Mouse (Mus musculus): ENCODE measurements at regions not wholly inside any gene's neighbourhood (a gene's known extent, or its start where the extent isn't known, plus 50 kb on each side); places are given as distances from the start of the nearest gene placed in this dataset.

DNA sequence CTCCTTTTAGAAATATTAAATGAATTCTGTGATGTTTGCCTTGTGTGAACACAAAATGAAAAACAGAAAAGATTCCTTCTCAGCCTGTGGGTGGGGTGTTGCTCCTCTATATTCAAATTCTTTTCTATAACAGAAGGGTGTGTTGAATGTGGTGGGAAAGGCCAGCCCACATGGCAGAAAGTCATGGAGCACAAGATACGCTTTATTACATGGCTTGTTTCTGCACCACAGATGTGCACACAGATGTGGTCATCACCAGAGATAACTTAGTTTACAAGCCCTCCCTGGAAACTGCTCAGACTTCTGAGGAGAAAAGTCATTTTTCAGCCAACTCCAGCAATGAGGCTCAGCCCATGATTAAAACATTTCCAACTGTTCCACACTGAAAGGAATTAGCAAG lies 475.1 kb upstream of the Jag1 start:
- DNase-seq (ENCODE audit: low spot score), result peak; percentile 53

DNA sequence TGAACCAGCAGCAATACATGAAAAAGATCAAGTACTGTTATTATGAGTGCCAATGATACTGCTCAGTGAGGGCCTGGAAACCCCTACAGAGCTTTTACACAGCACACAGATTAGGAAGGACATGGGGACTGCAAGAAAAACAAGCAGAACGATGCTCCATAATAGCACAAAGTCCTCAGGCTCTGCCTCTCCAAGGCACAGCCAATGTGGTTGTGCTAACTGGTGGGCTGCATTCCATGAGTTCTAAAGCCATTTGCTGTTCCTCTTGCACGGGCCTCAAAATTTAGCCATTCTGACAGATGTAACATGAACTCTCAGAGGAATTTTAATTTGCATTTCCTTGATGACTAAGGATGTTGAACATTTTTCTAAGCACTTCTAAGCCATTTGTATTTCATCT lies 465.0 kb upstream of the Jag1 start:
- DNase-seq (ENCODE audit: low spot score), result no peak

DNA sequence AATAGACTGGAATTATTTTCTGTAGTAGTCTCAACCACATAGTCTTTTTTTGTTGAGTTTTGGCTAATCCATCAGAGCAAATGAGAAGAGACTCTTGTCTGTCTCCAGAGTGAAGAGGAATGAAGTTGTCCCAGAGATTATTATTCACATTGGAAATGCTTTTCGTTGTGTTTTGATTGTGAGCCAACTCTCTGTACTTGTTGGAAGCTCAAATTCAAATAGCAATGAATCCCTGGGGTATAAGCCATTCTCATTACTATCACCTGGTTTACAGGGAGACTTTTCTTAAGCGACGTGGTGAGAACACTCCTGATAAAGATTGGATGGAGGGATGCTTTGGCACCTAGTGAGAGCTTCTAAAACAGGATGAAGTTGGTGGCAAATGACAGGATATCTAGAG lies 459.3 kb upstream of the Jag1 start:
- peak; percentile 55 for DNase-seq (ENCODE audit: low spot score)

DNA sequence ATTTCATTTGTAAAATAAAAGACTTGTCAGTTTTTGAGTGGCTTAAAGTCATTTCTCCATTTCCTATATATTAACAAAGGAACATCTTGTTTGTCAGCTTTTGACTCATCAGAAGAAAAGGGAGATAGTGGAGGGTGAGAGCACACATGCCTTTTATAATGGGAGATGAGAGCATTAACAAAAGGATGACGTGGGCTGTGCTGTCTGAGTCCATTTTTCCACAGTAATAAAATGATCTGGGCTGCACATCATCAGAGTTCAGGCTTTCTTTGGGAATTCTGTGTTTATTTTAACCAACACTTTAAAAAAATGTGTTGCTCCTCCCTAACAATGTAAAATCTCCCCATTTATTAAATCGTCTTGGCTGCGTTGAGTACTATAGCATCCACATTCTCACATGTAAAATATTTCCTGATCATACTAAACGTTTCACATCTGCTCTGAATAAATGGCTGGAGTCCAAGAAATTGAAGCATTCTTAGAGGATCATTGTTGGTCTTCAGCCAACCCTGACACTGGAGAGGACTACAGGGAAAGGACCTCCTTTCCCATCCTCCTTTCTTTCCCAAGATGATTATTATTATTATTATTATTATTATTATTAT lies 458.5 kb upstream of the Jag1 start:
- DNase-seq (ENCODE audit: low spot score), result peak; percentile 51

DNA sequence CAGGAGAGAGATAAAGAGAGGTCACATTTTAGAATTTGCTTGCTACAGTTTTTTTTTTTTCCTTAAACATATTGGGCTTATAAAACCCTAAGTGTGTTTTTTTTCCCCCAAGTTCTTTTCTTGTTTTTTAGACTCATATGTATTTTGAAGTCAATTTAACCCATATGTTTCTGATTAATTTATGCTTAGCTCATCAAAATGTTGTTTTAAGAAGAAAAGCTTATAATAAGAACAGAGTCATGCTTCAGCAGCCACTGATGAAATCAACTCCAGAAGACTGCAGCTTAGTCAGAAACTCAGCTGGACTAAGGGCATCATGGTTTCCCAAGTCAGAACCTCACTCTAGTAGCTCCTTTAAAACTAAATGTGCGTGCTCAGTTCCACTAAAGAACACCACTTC lies 454.7 kb upstream of the Jag1 start:
- no peak for DNase-seq (ENCODE audit: low spot score)

DNA sequence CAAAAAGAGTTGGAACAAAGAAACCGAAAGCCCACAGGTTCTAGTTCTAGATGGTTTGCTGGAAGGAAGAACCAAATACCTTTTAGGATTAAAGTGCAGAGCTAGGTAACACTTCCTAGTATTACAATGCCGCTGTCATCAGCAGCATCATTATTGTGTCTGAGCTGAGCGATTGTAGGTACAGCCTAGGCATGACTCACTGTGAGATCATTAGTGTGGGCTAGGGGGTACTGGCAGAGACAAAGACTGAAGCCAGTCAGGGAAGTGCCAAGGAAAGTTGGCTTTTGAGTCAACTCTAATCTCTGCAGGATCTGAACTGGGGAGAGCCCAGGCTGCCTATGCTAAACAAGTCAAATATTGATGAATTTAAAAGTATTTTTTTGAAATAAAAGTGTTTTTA lies 450.2 kb upstream of the Jag1 start:
- DNase-seq (ENCODE audit: low spot score), result no peak

DNA sequence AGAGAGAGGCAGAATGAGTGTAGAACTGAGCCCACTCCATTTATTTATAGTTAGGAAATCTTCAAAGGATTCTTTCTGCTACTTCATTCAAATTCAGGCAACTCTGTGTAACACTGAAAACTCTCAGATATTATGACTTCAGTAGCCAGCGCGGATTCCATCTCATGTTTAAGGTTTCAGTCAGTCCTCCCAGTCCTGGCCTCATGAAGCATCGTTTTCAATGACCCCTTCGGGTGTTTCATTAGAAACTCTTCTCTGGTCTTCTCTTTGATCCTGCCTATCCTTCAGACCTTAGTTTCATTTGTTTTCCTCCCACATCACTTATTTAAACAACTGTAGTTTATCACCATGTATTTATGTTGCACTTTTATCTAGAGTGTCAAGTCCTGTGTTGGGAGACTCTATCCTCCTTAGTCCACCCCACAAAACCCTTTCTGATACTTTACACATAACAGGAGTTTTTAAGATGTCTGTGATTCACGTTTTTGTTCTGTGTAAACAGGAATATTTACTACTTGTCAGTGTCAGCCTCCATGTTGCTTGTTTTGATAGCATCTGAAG lies 447.7 kb upstream of the Jag1 start:
- DNase-seq (ENCODE audit: low spot score), result no peak

DNA sequence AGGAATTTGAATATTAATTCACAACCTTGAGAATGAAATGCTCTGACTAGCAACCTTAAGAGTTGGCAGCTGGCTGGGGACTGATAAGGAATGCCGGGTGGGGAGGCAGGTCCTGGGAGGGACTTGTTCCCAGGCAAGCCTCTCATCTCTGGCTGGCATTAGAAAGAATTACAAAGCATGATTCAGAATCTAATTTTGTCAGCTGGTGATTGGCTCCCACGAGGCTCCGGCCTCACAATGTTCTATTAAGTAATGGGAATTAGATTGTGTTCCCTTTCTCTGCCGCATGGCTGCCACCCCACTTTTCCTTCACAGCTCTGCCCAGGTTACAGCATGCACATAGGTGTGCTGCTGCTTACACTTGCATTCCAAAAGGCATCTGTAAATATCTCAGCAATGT lies 443.9 kb upstream of the Jag1 start:
- DNase-seq (ENCODE audit: low spot score), result peak; percentile 47

DNA sequence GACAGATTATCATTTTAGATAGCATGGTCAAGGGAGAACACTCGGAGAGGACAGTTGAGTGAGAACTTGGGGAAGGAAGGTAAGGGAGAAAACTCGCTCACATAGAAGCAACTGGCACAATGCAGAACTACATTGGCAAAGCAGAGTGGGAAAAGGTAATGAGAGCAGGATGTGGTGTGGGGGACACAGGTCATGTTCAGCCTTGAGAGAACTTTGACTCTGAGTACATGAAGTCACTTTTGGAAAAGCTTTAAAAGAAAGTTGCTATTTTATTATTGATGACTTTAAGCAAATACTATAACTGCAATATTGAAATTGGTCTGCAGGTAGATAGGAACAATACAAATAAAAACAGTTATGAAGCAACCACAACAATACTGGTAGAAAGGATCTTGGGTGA lies 437.4 kb upstream of the Jag1 start:
- DNase-seq (ENCODE audit: low spot score), result no peak

DNA sequence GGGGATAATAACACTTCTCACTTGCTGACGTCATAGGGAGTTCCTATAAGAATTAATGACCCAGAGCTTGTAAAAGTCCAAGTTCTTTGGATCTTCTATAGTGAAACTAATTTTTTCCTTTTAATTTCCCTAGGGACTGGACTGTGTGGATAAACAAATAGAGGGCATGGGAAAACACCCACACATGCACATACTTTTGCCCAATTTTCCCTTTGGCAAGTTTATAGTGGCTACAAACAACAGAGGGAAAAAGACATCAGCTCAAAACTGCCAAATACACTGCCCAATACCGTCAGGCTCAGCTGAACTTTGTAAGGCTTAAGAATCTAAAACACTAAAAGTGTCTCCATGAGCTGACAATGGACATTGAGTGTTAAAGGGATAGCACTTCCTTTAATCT lies 420.1 kb upstream of the Jag1 start:
- DNase-seq (ENCODE audit: low spot score), result no peak

DNA sequence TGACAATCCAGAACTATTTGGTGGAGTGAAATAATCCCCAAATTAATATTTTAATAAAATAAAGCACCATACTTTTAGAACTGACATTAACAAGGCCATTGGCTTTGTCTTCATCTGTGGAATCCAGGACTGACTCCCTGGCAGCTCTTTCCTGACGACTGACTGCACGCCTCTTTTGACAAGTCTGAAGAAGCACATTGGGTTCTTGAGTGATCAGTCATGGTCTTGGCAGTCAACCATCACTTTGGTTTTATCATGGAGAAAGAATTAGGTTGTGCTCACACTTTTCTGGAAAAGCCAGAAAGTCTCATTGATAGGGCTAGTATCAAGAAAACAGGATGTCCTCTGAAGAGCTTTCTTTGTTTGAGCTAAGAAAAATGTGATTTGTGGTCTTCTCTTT lies 399.8 kb upstream of the Jag1 start:
- peak; percentile 20 for DNase-seq (ENCODE audit: low spot score)

DNA sequence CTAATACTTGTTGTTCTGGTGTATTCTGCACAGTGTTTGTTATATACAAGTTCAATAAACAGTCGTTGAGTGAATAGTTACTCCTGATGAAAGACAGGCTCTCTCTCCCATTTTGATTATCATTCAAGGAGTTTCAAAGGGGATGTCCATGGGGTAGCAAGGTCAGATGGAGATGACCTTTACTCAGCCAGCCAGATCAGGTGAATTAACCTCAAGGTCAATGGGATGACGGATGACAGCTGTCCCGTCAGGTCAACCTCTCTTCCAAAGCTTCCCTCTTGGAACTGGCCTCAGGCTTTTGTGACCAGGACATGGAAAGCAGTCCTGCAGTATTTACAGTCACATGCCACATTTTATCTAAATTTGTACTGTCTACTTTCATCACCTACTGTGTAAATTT lies 398.6 kb upstream of the Jag1 start:
- DNase-seq (ENCODE audit: low spot score), result no peak

DNA sequence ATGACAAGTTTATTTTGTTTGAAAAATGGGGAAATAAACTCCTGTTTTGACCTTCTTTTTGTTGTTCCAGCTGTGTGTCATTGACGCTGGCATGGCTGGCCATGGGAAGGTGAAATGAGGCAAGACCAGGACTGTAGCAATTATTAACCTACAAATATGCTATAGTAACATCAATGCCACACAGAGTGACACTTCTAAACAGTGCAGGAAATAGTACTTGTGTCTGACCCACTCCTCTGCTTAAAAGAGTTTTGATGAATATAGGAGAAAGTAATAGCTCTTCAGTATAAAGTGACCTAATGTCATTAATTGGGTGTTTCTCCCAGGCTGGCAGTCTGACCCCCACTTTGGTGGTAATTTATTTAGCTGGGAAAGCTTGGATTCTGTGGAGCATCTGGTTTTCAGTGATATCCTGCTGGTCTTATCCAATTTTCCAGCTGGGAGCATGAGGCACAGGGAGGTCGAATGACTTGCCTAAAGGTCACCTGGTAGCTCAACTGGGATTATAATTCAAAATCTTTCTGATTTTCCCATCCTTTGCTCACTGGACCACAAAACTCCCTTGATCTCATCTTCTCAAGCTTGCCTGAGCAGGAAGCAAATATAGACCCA lies 397.6 kb upstream of the Jag1 start:
- no peak for DNase-seq (ENCODE audit: low spot score)

DNA sequence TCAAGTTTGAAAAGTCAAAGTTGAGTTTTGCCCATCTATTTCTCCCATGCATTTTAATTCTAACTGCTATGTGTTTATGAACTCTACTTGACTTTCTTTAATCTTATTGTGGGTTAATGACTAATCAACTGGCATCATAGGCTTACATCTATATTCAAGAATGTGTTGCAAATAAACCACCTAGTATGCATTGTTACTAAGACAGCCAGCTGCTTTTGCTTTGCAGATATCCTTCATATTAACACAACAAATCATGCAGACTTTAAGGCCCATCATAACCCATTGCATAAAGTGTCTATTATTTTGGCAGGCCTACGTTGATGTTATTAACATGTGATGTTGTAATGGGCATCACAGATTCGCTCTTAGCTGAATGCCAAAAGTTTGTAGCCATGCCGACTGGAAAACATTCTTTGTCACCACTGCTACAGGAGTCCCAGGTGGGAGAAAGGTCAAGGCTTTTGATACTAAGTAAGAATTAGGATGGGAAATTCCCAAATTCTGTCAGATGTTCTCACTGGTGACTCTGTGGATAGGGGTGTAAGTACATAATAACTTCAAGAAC lies 394.3 kb upstream of the Jag1 start:
- DNase-seq (ENCODE audit: low spot score), result peak; percentile 62

DNA sequence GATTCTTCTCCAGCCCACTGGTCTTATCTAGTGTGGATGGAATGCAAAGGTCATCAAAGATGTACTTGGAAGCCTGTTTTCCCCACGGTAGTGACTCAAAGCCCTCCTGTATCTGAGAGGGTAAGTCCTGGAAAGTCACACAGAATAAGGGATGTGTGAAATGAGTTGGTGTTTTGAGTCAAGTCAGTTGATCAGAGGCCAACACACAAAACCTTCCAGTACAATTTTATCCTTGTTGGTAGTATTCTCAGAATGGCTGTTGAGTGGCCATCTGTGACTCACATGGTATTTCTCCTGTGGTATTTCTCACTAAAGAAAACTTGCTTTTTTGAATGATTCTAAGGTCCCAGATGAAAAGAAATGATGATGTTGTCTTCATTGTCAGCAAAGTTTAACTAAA lies 384.8 kb upstream of the Jag1 start:
- DNase-seq (ENCODE audit: low spot score), result no peak

DNA sequence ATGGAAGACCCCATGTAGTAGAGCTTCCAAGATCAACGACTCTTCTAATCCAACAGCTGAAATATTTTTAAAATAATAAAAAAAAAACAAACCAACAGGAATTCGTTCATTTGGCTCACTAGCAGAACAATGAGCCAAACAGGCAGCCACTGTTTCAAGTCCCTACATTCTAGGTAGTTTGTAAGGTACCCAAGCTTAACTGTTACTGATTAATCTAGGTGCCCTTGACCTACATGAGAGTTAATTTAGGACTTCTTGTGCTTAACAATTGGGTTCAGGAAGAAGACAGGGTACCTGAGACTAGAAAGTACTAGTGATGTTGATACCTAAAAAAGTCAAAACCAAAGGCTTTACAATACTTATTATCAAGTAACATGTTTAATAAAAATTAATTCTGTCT lies 381.2 kb upstream of the Jag1 start:
- no peak for DNase-seq (ENCODE audit: low spot score)

DNA sequence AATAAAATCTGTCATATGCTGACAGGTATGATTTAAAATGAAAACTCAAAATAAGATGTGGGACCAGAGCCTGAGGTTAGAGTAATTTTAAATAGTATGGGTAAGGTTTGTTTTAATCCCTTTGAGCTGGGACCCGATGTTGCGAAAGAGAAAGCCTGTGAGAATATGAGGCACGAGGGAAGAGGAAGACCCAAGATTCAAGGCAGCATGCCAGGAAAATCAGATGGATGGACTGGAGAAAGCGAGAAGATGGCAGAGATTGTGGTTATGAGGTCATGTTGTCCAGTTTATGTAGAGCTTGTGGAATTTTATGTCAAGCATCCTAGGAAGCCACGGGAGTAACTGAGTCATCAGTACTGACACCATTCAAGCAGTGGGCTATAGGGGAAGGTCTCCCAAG lies 377.2 kb upstream of the Jag1 start:
- DNase-seq (ENCODE audit: low spot score), result no peak

DNA sequence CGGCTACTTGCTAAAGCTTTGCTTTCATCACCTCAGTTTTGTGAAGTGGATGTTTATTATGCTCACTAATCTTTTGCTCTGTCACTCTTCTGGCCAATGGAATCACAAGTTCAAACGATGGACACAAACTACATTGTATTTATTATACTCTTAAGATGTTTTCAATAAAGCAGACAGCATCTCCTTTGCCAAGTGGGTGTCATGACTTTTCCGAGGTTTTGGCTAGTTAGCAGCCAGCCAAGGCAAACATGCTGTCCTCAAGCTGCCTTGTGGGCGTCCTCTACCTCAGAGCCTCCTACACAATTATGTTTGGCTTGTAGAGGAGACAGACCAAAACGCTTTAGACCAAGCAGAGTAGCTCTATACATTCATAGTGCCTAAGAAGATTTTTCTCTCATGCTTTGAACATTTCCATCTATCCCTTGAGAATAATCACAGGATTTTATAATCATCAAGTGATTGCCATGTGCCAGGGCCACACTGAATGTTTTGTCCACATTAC lies 372.8 kb upstream of the Jag1 start:
- no peak for DNase-seq (ENCODE audit: low spot score)

DNA sequence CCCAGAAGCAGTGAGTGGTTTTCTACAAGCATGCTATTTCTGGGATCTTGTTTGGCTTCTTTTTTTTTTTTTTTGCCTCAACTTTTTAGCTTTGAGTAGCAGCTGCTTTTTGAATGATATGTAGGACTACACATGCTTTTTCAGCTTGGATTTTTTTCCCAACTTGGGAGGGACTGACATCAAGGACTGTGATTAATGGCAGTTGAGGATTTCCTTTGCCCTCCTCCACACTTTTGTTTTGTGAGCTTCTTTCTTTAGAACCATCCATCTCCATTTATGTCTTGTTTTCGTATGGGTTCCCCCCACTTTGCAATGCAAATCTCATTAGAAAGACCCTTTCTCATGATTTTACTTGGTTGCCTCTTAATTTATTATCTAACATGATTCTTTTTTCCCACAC lies 352.3 kb upstream of the Jag1 start:
- no peak for DNase-seq (ENCODE audit: low spot score)

DNA sequence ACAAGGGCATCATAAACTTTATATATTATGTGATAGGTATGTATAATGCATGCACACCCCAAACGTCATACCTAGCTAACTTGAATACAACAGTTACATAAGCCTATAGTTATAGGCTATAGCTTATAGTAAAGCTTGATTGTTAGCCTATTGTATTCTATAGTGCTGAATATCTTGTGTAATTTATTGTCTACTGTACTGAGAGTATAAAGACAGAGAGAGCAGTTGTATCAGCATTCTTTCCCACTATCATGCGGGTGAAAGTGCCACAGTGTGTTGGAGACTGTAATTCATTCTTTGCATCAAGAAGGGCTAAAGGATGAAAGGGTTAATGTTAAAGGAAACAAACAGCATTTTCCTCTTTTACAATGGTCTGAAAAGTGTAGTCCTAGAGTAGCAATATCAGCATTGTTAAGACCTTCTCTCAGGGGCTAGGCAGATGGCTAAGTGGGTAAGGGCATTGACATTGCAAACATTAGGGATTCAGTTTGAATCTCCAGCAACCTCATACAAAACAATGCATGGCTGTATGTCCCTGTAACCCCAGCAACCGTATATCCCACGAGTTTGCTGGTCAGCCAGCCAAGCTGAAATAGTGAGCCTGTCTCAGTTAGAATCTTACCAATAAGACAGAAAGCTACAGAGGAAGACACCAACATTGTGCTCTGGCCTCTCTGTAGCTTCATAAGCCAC lies 340.8 kb upstream of the Jag1 start:
- no peak for DNase-seq (ENCODE audit: low spot score)

DNA sequence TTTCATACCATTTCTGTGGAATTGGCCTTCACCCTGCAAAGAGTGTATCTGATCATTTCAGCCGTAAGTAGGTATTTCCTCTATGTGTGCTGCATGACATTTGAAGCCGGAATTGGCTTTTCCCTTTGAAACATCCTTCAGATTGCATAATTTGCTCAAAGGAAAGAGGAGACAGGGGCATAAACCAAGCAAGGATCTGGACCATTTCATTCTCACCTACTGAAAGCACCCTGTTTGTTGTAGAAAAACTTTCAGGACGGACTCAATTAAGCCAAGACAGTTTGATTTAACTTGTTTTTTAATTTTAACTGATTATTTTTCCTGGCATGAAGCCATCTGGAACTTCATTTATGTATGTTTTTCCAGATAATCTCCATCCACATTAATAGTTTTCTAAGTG lies 340.0 kb upstream of the Jag1 start:
- no peak for DNase-seq (ENCODE audit: low spot score)

DNA sequence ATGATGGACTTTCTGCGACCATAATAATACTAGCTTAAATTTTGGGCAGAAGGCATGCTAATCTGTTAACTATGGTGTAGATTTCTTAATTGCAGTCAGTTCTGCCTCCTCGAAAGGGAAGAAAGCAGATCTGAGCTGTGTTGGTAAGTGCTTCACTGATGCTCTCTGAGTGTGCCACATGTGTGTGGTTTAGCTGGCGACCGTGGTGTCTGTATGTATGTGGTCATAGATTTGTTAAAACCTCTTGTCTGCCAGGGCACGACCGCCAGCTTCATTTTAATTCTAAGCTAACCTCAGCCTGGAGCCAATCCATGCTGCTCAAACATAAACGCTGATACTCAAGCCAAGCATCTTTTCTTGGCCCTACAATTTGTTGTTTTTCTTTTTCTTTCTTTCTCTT lies 330.5 kb upstream of the Jag1 start:
- no peak for DNase-seq (ENCODE audit: low spot score)

DNA sequence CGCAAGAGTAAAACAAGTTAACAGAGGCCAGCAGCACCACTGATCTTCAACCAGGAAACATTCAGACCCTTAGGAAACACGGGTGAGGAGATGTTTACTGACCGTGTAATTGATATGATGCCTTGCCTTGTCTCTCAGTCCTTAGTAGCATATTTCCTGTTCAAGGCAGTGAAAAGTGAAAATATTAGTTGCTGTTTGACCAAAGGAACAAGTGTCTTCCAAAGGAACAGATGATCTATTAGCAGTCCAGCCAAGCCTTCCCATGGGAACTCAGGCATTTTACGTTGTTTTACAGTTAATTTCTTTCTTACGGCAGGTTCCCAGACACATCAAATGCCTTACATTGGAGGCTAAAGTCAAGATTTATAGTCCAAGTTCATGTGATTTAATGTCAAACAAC lies 321.3 kb upstream of the Jag1 start:
- DNase-seq (ENCODE audit: low spot score), result no peak

Data from heart, adult 8-10 months (tissue).